Mouse (Mus musculus) 416B (cell line): ENCODE data around the gene Slco3a1.

Experiments used
- DNase-seq: peaks from one replicate; pipeline ENCODE4 v3.0.0; 2011; ENCODE audit warnings: low read depth

Gene Slco3a1

DNA sequence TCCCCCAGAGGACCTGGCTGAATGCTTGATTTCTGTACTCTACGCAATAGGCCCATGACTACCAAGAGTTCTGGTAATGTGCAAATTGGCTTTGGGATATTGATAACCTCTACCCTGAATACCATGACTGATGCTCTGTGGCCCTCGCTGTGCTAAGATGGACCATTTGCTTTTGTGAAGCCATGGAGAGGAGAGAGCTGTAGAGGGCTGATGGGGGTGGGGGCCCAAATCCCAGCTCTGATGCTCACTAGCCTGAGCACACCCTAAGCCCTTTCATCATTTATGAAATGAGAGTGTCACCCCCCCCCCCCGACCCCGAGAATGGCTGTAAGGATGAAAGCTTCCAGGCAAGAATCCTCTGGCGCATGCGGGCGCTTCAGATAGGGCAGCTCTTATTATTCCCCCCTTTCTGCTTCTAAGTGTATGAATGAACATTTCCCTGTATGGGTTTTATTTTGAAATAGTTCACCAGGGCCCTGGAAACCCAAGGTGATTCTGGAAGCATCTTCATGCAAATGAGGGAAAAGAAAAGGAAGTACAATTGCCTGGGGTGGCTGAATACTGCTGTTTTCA is 206.2 kb downstream of the Slco3a1 start:
- DNase-seq: no peak

GRCm38 (mm10) chr7:74347026-74347425 is 207.6 kb downstream of the Slco3a1 start:
- DNase-seq: no peak

DNA sequence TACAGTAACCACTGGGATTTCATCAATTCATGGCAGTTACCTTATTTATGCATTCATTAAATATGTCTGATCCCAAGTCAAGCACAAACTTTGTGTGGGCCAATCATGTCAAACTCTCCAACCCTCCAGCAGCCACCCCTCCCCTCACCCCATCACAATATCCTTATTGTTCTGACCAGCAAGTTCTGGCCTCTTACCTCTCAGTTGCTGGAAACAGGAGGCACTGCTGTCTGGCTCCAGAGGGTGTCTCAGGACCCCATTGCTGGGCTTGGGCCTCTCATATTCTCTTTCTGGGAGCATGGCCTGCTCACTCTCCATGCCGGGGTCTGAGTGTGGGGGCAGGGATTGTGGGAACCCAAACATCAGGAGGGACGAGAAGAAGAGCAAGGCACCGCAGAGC is 208.1 kb downstream of the Slco3a1 start:
- no peak for DNase-seq

- DNase-seq: no peak
Observed at GRCm38 (mm10) chr7:74341149-74341805, 213.3 kb downstream of the Slco3a1 start.

- no peak for DNase-seq
Observed at GRCm38 (mm10) chr7:74340419-74340954, 214.1 kb downstream of the Slco3a1 start.

DNA sequence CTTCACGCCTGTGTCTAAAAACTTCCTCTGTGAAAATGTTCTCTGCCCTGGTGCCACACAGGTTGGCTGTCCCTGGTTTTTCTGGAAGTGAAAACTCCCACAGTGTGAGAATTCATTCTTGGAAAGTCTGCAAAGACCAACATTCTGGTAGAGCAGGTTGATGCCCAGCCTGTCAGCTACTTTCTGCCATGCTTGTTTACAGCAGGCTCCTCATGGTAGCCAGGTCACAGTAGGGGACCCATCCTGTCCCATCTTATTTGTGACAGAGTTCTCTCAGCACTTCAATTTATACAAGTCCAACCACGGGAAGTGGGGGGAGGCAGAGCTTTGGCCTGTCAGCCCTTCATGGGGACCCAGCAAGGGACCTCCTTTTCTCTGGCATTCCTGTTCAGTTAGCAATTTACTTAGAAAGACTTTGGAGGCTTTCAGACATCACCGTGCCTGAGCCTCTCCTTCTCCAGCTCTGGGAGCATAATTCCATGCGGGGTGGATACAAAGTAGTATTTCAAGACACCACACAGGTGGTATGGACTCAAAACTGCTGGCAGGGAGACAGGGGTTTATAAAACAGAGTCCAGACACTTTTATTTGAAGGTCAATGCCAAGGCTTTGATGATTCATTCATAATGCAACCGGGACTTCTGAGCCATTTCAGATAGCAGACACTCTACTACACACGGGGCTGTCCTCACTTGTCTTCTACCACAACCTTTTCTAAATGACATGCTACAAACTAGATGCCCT is 216.7 kb downstream of the Slco3a1 start:
- DNase-seq: no peak

- no peak for DNase-seq
Observed at GRCm38 (mm10) chr7:74332323-74332722, 222.3 kb downstream of the Slco3a1 start.

DNA sequence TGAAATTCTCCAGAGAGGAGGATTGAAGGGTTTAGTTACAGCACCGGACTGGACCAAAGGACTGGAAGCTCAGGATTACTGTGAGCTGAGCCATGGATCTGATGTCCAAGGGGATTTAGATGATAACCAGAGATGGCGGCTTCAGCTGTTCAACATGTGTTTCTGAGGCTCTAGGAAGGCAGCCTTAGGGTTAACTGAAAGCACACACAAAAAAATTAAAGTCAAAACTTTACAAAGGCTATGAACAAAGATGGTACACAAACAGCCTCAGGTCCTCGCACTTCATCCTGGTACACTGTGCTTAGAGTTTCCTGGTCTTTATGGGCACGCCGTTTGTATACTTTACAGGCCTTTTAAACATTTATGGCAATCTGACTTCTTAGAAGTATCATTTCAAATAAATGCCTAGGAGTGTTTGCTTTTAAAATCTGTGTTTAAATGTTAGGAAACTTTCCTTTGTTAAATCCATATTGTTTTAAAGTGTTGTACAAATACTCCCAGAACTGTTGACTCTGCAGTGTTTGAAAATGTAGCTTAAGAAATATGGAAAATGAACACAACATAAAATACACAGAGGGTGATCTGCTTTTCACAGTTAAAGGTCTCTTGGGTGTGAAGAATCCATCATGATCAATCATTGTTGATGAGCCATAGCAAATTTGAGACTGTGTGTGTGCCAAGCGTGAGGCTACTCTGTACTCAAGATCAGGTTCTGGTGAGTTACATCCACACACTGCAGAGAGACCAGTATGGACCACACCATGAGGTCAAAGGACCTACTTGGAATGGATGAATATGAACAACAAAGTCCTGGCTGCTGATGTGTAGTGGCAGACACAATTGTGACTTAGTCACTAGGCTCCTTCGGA is 223.5 kb downstream of the Slco3a1 start:
- DNase-seq: no peak

DNA sequence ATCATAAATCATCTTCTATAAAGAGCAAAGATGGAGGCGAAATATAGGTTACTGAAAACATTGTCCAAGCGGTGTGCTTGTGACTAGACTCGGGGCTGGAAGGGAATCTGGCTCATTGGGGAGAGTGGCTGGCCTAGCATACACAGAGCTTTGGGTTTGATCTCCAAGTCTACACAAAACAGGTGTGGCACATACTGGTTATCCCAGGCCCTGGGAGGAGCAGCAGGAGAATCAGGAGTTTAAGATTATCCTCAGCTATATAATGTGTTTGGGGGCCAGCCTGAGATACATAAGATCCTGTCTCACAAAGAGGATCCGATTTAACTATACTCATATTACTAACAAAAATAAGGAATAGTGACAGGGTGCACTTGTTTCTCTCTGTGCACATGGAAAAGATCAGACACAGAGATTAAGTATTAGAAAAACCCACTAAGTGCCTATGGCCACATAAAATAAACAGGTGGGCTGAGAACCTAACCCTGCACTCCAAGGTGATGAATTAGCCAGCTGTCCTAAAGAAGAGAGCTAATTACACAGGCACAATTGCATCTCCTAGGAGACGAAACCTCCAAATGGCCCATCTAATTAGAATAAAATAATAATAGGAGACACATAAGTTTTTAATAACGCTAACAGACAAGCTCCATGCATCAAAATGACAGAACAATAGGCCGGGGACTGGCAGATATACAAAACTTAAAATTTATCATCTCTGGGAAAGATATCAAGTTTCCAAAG is 224.3 kb downstream of the Slco3a1 start:
- DNase-seq: no peak

DNA sequence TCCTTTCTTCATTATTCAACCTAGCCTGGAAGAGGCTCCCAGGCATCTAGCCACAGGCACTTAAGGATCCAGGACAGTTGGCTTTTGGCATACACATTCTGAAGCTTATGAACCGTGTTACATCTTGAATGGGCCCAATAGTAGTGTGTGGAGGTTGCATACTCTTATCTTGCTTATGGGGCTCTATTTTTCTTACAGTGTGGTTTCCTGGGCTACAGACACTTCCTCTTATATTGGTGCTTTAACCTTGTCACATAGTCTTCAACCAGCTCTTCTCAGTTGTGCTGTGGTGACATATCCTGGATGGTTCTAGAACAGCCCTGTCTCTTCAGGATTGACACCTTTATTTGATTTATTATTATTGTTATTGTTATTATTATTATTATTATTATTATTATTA is 225.6 kb downstream of the Slco3a1 start:
- DNase-seq: no peak

- DNase-seq: no peak
Observed at GRCm38 (mm10) chr7:74327716-74328115, 226.9 kb downstream of the Slco3a1 start.

DNA sequence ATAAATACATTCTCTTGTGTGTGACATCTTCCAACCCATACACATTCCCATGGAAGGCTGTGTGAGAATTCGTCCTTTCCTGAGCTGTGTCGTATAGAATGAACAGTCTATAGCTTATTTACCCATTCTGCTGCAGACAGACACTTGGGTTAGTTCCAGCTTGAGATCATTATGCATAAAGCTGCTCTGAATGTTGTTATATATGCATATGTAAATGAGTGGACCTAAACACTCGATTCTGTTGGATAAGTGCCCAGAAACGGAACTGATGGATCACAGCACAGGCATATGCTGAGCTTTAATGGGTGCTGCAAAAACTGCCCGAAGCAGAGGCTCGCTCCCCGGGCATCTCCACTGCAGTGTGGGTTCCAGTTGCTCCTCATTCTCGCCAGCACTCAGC is 229.5 kb downstream of the Slco3a1 start:
- DNase-seq: no peak

DNA sequence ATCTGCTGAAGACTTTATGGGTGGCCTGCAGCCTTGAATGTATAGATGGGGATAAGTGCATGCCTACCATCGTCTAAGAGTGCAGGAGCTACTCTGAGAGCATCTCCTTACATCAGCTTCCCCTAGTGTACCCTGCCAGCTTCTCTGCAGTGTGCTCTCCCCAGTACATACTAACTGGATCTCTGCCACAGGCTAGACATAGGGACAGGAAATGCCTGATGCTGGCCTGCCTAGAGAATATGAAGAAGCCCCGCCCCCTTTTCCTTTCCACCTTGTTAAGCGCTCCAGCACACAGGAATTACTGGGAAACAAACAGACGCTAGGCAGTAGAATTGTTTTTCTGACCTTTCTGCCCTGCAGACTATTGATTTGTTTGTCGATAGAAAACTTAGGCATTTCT is 230.9 kb downstream of the Slco3a1 start:
- DNase-seq: no peak

GRCm38 (mm10) chr7:74323194-74323593 is 231.4 kb downstream of the Slco3a1 start:
- no peak for DNase-seq

DNA sequence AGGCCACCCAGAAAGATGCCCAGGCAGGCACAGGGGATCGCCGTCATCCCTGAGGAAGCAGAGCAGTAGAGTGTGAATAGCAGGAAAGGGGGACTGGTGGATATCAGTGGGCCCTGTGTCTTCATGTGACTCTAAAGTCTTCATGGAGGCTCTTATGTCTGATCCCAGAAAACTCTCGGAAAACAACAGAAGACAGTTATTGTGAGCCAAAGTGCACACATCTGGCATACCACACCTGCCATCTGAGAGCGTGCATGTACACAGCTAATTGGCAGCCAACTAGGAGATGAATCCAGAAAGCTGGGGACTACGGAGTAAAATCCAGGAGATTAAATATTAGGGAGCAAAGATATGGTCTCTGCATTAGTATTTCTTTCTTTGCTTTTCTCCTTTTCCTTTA is 233.9 kb downstream of the Slco3a1 start:
- no peak for DNase-seq

DNA sequence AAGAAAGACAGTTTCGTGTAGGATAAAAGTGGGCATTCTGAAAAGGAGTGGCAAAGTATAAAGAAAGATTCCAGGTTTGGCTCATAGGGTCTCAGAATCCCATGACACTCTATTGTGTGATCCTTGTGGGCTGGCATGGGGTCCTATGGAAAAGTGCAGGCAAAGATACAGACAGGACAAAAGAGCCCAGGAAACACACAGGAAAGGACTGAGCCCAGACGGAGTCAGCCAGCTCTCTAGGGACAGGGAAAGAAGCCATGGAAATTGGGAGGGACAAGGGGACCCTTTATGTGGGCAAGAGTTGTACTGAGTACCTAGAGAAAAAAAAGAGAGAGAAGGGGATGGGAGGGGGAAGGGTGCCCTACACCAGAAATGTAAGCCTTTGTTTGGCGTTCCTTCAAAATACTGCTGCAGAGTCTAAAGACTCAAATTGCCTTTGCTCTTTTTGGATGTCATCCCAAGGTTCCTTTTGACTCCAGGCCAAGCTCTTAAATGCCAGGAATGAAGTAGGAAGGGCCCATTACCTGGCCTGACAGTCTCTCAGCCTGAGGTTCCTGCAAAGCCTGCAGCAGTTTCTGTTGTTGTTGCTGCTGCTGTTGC is 238.6 kb downstream of the Slco3a1 start:
- no peak for DNase-seq

DNA sequence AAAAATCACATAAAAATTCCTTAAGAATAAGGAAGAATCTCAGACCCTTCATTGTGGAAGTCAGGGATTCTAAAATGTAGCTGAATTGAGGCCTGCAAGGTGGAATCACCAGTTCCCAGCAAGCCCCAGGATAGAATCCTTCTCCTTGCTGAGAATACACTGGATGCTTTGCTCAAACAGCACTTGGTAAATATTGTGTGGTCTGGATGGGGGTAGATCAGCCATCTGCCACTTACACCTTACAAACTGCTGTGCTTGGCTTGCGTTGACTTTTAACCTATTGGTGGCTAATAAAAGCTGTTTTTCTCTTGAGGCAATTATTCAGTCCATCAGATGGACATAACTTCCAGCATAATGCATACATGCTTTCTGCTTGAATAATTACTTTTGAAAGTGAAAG is 240.3 kb downstream of the Slco3a1 start:
- no peak for DNase-seq

DNA sequence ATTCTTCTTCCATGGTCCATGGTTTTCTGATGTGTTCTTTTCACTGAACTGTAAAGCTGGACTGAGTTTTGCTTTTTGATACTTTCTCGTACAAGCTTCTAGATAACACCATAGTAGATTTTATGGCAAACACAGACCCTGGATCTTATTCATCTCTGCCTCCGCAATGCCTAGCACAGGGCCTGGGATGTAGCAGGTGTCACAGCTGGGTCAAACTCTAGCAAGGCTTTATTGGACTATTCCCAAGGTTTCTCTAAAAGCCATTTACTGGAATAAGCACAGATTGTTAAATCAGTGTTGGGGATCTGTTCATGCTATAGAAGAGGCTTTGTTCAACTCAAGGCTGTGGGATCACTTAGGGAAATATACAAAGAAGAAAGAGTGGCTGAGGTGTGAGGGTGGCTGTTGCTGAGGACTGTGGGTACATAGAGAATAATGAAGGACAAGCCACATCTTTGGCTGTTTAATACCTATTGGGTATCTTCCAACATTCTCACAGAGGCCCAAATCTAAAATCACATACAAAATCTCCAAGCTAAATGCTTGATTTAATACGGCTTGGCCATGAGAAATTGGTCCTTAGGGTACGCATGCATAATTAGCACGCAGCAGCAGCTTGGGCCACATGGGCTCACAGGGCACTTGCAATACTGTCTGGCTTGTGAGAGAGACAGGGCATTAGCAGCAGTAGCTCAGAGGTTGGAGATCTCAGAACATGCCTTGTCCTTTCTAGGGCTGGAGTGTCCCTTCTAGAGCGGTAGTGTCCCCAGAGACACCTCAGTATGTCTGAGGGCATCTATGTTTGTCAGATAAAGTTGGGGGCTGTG is 241.1 kb downstream of the Slco3a1 start:
- DNase-seq: no peak

- DNase-seq: no peak
Observed at GRCm38 (mm10) chr7:74311536-74311935, 243.0 kb downstream of the Slco3a1 start.

GRCm38 (mm10) chr7:74303611-74304300 is 250.8 kb downstream of the Slco3a1 start:
- no peak for DNase-seq
